Mouse (Mus musculus) splenic B cell, adult 2 months (primary cell): ENCODE measurements around the gene Fxyd1.

Experiments
- DNase-seq: peaks from one replicate; pipeline ENCODE4 v3.0.0-alpha.2; 2011; ENCODE audit warnings: low read depth, low spot score
- H3K27me3 ChIP-seq: 2 replicates; pipeline ENCODE4 v1.6.1; 2012; ENCODE audit warnings: mild to moderate bottlenecking, low read length, moderate library complexity, mixed read lengths; ENCODE audit not compliant: control insufficient read depth, poor library complexity, insufficient read depth, severe bottlenecking
- H3K36me3 ChIP-seq: 2 replicates; pipeline ENCODE4 v1.6.1; 2012; ENCODE audit warnings: mild to moderate bottlenecking, low read length, moderate library complexity, mixed read lengths; ENCODE audit not compliant: control insufficient read depth, poor library complexity, insufficient read depth, severe bottlenecking

The Fxyd1 gene

DNA sequence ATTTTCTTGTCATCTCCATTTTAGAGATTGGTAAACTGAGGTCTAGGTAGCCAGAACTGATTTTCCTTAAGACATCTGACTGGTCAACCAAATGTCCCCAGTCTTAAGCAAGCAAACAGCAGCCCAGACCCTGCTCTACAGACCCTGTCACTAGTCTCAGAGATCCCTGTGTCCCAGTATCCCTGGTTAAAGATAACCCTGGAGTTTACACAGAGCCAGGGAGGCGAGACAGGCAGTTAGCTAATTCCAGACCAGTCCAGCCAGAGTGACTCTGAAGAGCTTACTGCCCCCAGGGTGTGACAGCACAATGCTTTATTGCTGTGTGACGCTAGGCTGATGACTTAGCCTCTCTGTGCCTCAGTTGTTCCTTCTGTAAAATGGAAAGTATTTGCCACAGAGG lies at the start of gene Fxyd1:
Fxyd1 (minus strand) TSS at position 129 of the 400 bp plus-strand sequence.
- DNase-seq: no peak
- no peaks in the 10 kb centered on the region for H3K27me3 ChIP-seq
- no peaks in the 10 kb centered on the region for H3K36me3 ChIP-seq

DNA sequence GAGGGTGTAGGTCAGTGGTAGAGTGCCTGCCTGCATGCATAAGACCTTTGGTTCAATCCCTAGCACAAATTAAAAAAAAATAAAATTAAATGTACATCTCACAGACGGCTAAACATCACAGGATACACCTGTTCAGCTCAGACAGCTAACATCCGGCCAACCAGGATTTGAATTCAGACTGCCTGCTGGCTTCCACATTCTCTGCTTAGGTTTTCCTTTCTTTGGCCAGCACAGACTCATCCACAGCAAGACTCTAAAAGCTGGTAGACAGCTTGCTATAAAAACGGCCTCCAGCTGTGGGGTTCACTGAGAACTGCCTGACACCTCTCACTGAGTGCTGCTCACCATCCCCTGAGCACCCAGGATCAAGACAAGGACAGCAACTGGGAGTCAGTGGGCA lies 49.2 kb upstream of the Fxyd1 start:
- H3K27me3 ChIP-seq: no peaks in the 10 kb centered on the region
- peak; percentile 28 for DNase-seq
- no peaks in the 10 kb centered on the region for H3K36me3 ChIP-seq

DNA sequence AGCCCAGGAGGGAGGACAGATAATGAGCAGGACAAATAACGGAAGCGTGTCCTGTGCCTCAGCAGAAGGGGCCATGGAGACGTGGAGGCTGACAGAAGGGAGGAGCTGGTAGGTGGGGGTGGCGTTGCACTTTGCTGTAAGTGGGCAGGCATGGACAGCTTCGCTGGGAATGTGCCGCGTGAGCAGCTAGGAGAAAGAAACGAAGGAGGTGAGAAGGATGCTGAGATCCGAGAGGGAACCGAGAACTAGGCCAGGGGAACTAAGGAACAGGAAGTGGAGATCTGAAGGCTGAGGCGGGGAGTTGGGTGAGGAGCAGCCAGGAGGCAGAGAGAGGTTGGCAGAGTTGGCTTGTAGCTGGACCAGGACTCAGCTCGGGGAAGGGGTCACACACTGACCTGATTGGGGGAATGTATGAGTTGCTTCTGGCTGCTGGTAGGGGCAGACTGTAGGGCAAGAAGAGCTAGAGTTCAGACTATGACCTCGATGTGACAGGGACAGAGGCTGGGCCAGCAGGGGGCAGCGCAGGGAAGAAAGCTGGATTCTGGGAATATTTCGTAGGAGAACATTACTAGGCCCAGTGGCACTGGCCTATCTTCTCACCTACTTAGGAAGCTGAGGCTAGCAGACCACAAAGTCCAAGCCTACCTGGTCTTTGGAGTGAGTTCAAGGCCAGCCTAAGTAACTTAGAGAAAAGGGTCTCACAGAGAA lies 48.2 kb upstream of the Fxyd1 start:
- no peaks in the 10 kb centered on the region for H3K36me3 ChIP-seq
- DNase-seq: peak; percentile 29
- no peaks in the 10 kb centered on the region for H3K27me3 ChIP-seq

DNA sequence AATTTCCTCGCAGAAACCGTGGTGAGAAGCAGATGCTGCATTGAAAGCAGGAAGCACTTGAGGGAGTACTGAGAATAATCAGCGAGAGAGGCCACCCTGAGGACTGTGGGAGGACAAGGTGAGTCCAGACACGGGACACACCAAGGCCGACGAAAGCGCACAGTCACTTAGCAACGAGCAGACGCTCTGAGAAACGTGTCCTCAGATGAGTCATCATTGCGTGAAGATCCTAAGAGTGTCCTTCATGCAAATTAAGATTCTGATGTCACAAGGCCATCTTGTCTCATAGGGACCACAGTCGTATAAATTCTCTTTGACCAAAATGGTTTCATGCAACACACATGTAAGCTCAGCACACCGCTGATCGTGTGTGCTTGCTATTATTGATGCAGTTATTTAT lies 43.8 kb upstream of the Fxyd1 start:
- no peak for DNase-seq
- no peaks in the 10 kb centered on the region for H3K27me3 ChIP-seq
- H3K36me3 ChIP-seq: no peaks in the 10 kb centered on the region

DNA sequence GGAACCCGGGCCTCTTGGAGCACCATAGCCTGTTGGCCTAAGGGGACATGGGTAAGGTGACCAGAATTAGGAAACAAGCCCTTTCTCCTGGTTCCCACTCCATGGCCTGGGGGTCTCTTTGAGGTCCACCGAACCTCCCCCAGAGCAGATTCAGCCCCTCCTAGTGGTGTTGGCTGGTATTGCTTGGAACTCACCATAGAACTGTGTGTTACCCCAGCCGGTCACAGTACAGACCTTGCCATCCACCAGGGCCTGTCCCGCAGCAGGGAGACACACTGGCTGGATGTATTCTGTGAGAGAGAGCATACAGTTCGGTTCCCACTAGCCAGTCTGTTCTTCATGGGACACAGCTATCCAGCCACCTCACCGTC lies 42.6 kb upstream of the Fxyd1 start:
- no peak for DNase-seq
- Histone ChIP-seq H3K36me3 (no peaks in the 10 kb centered on the region), H3K27me3 (no peaks in the 10 kb centered on the region)

DNA sequence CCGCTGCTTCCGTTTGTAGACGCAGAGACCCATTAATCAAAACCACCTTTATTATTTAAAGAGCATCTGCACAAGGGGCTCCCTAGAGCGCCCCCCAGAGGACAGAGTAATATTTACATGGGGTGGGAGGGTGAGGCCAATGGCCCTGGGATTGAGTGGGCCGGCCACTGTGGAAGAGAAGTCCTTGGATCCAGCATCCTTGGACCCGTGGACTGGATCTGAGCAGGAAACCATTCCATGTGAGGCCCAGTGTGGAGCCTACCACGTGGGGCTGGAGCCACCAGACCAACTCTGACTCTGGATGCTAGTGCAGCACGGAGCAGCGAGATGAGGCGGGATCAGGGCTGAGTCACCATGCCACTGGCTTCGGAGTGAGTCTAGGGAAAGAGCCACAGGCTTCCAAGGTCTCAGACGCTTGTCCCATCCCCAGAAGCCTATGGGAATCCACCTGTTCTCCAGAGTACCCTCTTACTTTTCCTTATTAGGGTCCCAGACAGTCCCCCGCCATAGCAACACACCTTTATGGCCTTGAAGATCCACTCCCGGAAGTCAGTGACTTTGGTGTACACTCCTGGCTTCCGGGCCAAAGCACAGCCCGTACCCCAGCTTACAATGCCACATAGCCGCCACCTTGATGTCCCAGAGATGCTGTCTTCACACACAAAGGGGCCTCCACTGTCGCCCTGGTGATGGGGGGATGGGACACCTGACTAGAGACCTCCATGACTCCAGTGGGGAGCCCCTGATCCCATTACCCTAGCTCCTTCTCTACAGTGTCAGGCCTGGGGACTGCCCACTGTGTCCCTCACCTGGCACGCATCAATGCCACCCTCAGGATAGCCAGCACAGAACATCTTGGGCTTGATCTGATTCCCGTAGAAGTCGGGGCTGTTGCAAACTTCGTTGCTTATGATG lies 42.0 kb upstream of the Fxyd1 start:
- H3K27me3 ChIP-seq: no peaks in the 10 kb centered on the region
- DNase-seq: no peak

DNA sequence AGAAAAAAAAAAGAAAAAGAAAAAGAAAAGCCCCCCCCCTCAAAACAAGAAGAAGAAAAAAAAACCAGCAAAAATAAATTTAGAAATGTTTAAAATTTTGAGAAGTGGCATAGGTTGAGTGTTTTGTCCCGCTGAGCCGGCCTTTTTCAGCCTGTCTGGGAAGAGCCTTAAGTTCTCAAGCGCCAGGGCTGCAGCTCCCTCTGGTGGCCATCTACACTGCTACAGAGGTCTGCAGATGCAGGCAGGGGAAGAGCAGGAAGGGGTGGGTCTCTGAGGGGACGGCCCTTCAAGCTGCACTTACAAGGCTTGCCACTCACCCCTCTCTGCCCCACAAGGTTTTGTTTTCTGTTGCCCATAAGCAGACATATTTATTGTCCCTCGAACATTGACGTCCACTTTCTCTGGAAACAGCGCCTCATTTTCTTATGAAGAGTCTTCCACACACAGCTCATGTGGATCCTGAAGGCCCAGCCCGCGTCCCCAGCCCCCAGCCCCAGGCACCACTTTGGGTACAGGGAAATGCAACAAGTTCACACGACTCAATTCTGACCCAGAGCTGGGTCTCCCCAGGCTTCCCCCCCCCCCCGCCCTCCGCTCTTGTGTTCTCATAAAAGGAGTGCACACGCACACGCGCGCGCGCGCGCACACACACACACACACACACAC lies 40.7 kb upstream of the Fxyd1 start:
- no peaks in the 10 kb centered on the region for H3K27me3 ChIP-seq
- peak; percentile 94 for DNase-seq
- no peaks in the 10 kb centered on the region for H3K36me3 ChIP-seq

More for the DNA sequence above, 42.0 kb upstream of the Fxyd1 start:
- H3K36me3 ChIP-seq: no peaks in the 10 kb centered on the region

DNA sequence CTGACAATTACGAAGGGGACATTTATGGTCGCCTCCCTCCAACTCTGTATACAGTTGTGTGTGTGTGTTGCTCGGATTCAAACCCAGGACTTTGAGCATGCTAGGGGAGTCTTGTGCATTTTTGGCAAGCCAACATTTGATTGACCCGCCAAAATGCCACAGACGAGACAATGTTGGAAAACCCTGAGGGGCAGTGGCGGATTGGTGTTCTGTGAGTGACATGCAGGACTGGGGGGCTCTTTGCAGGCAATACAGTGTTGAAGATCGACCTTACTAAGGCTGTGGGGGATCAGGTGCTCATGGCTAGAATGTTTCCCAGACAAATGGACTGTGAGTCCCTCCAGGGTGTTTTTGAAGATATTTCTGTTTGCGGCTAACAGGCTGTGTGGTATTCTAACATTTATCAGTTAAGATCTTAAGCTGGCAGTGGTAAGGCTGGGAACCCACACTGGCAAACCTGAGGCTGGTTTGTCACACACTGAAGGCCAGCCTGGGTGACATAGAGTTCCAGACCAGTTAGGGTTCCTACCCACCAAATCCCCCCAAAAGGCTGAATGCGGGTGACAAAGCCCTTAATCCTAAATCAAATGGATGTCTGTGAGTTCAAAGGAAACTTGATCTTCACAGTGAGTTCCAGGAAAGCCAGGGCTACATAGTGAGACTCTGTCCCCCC lies 40.0 kb upstream of the Fxyd1 start:
- no peaks in the 10 kb centered on the region for H3K27me3 ChIP-seq
- H3K36me3 ChIP-seq: no peaks in the 10 kb centered on the region
- DNase-seq: no peak

DNA sequence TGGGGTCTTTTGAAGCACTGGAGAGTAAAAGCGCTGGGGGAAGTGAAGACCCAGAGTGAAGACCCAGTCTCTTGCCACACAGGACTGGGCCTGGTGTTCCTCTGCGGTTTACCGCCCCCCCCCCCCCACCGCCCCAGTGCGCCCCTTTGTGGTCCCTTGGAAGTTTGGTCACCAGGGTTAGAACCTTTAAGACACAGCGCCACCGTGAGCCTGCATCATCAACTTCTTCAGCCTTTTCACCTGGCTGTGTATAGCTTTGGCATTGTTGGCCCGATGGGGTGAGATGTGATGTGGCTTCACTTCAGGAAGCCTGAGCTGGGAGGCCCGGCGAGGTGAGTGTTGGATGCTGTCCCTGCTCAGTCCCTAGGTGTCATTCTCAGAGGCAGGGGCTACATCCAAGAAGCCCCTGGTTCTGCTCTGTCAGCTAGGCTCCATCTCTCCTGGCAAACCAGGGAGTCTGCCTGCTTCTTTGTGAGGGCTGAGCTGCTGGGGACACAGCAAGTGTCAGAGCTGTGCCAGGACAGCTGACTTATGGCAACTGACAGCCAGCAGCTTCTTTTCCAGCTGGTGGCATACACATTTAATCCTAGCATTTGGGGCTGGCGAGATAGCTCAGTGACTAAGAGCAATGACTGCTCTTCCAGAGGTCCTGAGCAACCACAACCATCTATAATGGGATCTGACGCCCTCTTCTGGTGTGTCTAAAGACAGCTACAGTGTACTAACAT lies 37.9 kb upstream of the Fxyd1 start:
- peak; percentile 38 for DNase-seq
- Histone ChIP-seq H3K36me3 (no peaks in the 10 kb centered on the region), H3K27me3 (no peaks in the 10 kb centered on the region)

DNA sequence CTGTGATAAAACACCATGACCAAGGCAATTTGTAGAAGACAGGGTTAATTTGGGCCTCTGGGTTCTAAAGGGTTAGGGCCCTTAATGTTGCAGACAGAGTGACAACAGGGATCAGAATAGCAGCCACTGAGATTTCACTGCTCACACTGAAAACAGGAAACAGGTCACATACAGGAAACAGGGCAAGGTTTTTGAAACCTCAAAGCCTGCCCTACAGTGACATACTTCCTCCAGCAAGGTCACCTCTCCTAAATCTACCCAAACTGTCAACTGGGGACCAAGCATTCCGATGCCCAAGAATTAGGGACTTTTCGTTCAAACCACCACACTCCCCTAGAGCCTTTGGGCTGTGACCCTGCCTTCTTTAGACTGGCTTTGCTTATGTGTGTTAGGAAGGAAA lies 32.7 kb upstream of the Fxyd1 start:
- Histone ChIP-seq H3K36me3 (no peaks in the 10 kb centered on the region), H3K27me3 (no peaks in the 10 kb centered on the region)
- DNase-seq: peak; percentile 80

DNA sequence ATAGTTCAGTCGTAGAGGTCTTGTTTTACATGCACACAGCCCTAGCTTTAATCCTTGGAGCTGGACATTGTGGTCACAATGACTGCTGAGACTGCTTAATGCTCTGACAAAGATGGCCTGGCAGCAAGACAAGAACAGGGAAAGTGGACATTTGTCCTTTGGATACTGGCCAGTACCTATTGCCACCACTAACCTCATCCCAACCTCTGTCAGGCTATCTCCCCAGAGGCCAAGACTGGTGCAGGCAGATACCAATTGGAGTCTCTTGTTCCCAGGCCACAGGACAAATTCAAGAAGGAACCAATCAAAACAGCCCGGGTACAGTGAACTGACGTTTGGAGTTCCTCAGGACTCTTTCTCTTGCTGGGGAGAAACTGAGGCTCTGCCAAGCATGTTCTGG lies 31.2 kb upstream of the Fxyd1 start:
- no peak for DNase-seq
- Histone ChIP-seq H3K36me3 (no peaks in the 10 kb centered on the region), H3K27me3 (no peaks in the 10 kb centered on the region)

DNA sequence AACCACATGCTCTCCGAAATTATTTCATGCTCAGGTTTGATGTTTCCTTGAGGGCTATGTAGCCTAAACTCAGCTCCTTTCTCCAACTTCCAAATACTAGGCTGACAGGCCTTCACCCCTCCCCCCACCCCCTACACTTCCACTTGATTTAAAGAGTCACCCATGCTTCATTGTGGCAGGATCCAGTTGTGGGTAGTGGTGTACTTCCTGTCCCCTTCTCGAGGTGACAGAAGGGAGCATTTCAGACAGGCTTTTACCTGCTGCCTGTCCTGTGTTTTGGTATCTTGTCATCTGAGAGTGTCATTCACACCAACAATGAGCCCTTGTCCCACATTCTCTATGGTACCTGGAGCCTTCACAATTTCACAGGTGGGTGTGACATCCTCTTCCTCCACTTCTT lies 30.3 kb upstream of the Fxyd1 start:
- no peaks in the 10 kb centered on the region for H3K36me3 ChIP-seq
- DNase-seq: no peak
- H3K27me3 ChIP-seq: no peaks in the 10 kb centered on the region

DNA sequence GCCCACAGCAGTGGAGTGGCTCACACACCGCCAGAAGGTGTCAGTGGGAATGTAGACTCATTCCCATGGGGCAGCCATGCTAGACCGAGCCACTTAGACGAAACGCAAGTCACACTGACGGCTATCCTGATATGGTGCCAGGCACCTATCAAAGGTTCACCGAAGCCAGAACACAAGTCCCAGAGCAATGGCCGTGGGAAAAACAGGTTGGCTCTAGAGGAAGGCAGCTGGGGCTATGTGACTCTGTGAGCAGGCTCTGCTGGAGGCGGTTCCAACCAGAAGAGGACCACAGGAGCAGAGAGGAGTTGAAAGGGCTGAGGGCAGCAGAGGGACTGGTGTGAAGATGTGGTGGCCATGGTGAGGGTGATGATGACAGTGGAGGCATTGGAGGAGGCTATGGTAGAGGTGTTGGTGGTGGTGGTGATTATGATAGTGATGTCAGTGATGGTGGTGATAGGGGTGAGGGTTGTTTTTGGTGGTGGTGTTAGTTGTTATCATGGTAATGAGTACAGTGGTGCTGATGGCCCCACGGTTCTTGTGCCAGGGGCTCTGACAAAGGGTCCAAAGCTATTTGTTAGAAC lies 29.3 kb upstream of the Fxyd1 start:
- no peaks in the 10 kb centered on the region for H3K27me3 ChIP-seq
- DNase-seq: no peak
- H3K36me3 ChIP-seq: no peaks in the 10 kb centered on the region

DNA sequence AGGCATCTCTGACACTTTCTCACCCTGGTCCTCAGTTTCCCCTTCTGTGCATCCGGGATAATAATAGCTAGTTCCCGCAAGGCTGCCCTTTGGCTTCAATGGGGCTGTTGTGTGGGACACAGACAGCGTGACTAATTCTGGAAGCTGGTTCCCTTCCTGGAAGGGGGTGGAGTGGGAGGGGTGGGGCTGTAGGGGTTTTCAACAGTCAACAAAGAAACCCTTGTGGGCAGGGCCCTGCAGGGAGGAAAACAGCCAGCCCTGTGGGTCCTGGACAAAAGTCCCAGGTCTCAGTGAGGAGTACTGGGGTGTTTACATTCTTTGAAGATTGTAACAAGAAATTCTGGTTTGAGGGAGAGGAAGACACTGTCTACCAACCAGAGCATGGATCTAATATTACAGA lies 28.2 kb upstream of the Fxyd1 start:
- Histone ChIP-seq H3K27me3 (no peaks in the 10 kb centered on the region), H3K36me3 (no peaks in the 10 kb centered on the region)
- no peak for DNase-seq
